Mouse (Mus musculus) gastrocnemius, postnatal 14 days (tissue): ENCODE data around the gene Ppp6r1. TPM values are rescaled to one million over a fixed set of nuclear protein-coding genes. Genes with fewer than 3 reads are reported as not detected.

Experiments
- DNase-seq: peaks from one replicate; pipeline ENCODE4 v3.0.0; 2021; ENCODE audit warnings: mixed read lengths
- intact Hi-C: fragments of 180-260 bp; cut with DNase I; formaldehyde crosslinking; loops from one replicate; pipeline ENCODE4 v1.15.1; 2025; ENCODE audit warnings: low total_unique reads
- total RNA-seq, 2 experiments: library from RNA; stranded (reverse); gene quantifications; 2 replicates each; pipeline ENCODE4 v1.2.3; 2021

Gene Ppp6r1
- total RNA-seq, 2 experiments from 2014 or later: 44.2 to 45.0 TPM

DNA sequence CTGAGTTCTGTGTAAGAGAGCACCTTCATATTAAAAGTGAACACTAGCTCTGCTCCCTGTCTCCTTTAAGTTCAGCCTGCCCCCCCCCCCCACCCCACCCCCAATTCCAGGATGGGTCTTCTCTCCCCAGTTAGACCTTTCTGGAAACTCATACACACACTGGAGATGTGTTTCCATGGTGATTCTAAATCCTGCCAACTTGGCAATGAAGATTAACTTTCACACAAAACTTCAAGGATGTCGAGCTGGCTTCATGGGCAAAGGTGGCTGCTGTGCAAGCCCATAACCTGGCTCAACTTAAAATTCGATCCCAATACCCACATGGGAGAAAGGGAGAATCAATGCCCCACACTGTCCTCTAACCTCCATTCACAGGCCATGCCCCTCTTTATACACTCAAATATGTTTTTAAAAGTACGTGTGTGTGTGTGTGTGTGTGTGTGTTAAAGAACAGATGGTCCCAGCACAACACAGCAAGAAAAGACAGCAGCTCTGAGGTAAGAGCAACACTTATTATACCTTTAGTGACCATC is 1.2 kb upstream of the Ppp6r1 start:
- no peak for DNase-seq
- intact Hi-C loops: no loop called here

DNA sequence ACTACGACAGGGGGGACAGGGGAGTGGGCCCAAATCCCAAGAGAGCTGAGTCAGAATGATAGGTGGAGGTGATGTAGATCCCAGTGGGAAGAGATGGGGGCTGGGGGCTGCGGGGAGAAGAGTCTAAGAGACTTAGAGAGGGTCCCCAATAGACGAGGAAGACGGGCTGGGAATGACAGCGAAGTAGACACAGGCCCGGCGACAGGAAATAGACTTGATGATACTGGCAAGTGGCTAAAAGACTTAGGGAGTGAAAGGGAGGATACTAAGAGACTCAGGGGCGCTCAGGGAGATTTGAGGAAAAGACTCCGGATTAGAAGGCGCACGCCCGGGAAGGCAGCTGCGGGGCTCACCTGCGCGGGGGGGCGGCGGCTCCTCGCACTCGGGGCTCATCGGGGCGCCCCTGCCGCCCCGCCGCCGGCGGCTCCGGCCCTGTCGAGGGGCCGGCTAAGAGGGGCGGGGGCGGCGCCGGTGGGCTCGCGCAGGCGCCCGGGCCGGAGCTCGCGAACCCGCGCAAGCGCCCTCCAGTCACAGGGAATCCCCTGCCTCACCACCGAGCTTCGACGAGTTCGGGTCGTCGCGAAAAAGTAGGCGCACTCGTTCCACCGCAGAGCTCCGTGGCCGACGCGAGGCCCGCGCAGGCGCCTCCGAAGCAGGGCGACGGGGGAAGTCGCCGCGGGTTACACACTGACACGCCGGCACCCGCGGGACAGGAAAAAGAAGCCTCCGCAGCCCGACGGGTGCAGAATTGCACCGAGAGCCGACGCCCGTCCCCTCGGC is 501 bp downstream of the Ppp6r1 start:
- intact Hi-C loops: no loop called here
- no peak for DNase-seq

DNA sequence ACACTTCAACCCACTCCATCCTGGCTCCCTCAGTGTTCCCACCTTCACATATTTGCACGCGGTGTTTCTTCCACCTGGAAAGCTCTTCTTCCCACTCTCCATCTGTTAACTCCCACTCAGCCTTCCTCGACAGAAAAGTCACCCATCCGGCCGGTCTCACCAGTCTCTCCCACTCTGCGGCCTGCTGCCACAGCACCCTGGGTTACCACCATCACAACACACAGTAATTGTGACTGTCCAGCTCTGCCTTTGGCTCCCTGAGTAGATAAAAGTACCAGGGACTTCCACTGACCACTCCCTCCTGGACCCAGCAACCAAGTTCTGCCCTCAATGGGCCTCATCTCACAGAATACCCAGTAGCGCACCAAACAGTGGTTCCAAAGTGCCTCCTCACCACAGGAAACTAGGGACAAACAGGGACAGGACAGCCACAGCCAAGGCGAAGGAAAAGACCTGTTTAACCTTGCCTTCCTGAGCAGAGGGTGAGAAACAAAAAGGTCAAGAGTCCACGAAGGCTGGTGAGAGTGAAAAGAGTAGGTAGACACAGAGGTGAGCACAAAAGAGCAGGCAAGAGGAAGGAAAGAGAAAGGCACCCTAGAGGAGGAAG is 1.2 kb downstream of the Ppp6r1 start:
- DNase-seq: no peak
- intact Hi-C loops: no loop called here

GRCm38 (mm10) chr7:4656818-4657217 is 2.0 kb downstream of the Ppp6r1 start:
- intact Hi-C loops: no loop called here
- DNase-seq: no peak

GRCm38 (mm10) chr7:4655916-4656315 is 2.9 kb downstream of the Ppp6r1 start:
- DNase-seq: no peak
- intact Hi-C loops: no loop called here

DNA sequence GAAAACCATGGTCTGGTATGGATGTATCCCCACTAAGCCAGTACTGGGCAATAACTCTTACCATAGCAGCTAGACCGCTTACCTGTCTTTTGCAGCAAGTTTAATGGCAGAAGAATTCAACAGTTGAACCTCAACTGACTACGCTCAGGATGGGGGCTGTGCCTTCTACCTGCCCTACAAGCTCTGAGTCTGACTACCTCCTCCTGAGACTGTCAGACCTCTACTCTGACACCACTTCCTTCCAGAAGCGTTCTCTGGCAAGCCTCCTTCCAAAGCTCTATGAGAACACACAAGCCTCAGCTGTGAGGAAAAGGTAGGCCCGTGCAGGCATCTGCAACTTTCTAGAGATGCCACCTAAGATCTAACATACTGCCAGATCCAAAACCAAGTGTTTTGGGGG is 3.4 kb downstream of the Ppp6r1 start:
- DNase-seq: no peak
- intact Hi-C loops: no loop called here

- DNase-seq: no peak
- intact Hi-C loops: no loop called here
Observed at GRCm38 (mm10) chr7:4654221-4654620, 4.6 kb downstream of the Ppp6r1 start.

DNA sequence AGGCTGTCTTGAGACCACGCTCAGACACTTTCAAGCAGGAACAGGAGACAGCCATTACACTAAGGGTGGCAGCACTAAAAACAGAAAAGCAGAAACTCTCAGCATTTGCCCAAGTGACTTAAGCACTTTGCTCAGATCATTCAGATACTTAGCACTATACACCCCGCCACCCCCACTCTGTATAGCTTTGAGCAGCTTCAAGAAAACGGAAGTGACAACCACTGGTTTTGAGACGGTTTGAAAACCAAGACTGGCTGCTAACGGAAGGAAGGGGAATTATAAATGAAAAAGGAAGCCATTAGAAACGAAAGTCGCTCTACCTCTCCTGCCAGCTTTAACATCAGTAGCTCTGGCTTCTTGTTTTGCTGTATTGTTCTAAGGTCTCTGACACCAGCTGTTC is 5.0 kb downstream of the Ppp6r1 start:
- intact Hi-C loops: no loop called here
- DNase-seq: no peak

DNA sequence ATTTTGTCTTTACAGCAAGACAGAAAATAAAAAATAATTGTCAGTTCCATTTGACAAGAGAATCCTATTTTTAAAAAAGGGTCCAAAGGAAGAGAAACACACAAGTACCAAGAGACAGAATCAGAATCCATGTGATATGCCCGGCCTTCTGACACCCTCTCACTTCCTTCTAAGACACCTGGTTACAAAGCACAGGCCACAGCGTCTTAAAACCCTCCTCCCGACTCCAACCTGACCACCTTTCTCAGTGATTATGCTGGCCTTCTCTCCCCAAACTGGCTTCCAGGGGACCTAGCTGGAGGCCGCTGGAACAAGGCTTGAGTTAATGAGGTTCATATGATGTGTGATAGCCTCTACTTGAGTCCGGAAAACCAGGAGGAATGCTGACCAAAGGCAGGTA is 5.5 kb downstream of the Ppp6r1 start:
- no peak for DNase-seq
- intact Hi-C loops: no loop called here

- intact Hi-C loops: no loop called here
- DNase-seq: no peak
Observed at GRCm38 (mm10) chr7:4652726-4653125, 6.1 kb downstream of the Ppp6r1 start.

GRCm38 (mm10) chr7:4651581-4651980 is 7.2 kb downstream of the Ppp6r1 start:
- DNase-seq: no peak
- intact Hi-C loops: no loop called here

- DNase-seq: no peak
- intact Hi-C loops: no loop called here
Observed at GRCm38 (mm10) chr7:4647992-4648391, 10.8 kb downstream of the Ppp6r1 start.

- intact Hi-C loops: no loop called here
- DNase-seq: peak; percentile 38
Observed at GRCm38 (mm10) chr7:4647291-4647690, 11.5 kb downstream of the Ppp6r1 start.

GRCm38 (mm10) chr7:4646806-4647205 is 12.0 kb downstream of the Ppp6r1 start:
- DNase-seq: no peak
- intact Hi-C loops: no loop called here

DNA sequence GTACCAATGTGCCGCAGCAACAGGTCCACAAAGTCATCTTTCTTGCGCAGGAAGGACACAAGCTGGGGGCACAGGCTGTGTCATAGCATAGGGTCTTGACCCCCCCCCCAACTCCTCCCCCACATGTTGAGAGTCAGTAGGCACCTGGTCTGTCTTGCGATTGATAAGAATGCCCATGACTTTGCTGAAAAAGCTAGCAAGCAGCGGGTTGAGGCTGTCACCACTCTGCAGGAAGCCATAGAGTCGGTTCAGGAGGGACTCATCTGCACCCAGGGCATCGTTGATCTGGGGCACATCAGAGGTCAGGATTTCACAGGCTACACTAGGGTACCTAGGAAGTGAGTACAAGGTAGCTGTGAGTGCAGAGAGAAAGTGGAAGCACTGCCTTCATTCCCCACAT is 15.6 kb downstream of the Ppp6r1 start:
- intact Hi-C loops: no loop called here
- no peak for DNase-seq

- intact Hi-C loops: no loop called here
- DNase-seq: no peak
Observed at GRCm38 (mm10) chr7:4641956-4642355, 16.9 kb downstream of the Ppp6r1 start.

DNA sequence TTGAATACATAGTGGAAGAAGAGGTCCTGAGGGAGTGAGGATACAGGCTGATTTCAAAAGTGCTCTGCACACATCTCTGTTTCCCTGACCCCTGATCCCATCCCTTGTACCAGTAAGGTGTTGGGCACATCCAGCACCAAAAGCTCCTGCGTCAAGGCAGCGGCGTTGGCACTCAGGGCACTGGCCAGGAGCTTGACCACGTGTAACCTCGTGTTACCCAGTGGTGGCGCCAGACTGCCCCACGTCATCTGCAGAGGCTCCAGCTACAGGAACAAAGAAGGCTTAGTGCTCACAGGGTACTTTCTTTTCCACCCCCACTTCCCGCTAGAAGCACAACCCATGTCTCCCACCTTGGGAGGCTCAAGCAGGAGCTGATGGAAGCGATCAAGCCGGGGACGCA is 17.7 kb downstream of the Ppp6r1 start:
- intact Hi-C loops: no loop called here
- no peak for DNase-seq

DNA sequence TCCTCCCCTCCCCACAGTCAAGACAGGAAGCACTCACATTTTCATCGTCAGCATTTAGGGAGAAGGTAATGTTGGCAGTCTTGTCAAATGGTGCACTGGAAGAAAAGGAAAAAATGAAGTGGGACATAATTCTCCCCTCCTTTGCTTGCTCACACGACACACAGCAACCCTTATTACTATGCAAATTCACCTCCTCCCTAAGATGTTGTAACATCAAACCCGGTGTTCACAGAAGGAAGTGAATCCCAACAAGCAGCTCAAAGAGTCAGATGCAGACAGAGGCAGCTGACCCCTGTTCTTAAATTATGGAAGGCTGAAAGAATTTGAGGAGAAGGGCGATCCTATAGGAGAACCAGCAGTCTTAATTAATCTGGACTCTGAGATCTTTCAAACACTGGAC is 22.6 kb downstream of the Ppp6r1 start:
- no peak for DNase-seq
- intact Hi-C loops: no loop called here

DNA sequence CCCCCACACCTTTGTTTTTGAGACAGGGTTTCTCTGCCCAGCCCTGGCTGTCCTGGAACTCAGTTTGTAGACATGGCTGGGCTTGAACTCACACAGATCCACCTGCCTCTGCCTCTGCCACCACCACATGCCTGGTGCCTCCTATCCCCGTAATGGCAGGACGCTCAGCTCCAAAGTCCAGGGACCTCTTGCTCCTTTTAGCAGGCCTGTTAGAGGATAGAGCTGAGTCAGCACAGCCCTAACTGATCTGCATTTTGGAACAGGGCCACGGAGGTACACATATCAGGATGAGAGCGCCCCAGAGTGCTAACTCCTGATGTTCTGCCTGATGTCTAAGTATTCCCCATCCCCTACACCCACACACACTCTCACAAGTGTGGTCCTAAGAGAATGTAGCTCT is 27.8 kb downstream of the Ppp6r1 start, which contains the start of gene Tmem86b:
Gene Tmem86b, minus strand, starts transcription at position 392 of the 400 bp plus-strand sequence.
- intact Hi-C loops: no loop called here
- no peak for DNase-seq

DNA sequence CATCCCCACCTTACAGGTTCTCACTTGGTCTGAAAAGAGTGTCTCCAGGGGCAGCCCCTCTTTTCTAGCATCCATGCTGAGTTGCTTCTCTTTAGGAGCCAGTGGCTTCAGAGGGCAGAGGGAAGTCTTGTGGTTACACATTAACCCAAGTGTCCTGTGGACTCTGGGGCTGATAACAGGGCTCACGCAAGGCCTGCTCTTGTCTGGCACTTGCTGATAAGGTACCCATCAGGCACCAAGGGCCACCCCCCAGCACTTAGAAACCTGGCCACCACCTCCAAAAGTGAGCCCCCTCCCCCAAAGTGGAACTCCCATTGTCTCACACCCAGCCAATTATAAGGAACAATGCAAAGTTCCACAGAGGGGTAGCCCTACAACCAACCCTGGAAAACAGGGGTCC is 28.6 kb downstream of the Ppp6r1 start:
- intact Hi-C loops: no loop called here
- no peak for DNase-seq

- intact Hi-C loops: loop anchor here (10.0 kb wide), 1 partner anchor 175 kb away; no protein-coding TSS in a partner anchor
Observed at GRCm38 (mm10) chr7:4629586-4629985, 29.2 kb downstream of the Ppp6r1 start.

More at GRCm38 (mm10) chr7:4629586-4629985, 29.2 kb downstream of the Ppp6r1 start:
- DNase-seq: no peak
